Mouse (Mus musculus) ES-E14 (cell line): ENCODE measurements at regions not wholly inside any gene's neighbourhood (a gene's known extent, or its start where the extent isn't known, plus 50 kb on each side); places are given as distances from the start of the nearest gene placed in this dataset.

Experiments
- DNase-seq: peaks from one replicate; pipeline ENCODE4 v3.0.0-alpha.2; 2013; ENCODE audit warnings: low read depth, low spot score
- H3K27ac ChIP-seq: 2 replicates; pipeline ENCODE4 v1.5.1; 2012; ENCODE audit warnings: low read depth, mild to moderate bottlenecking, low read length, moderate library complexity, mixed read lengths; ENCODE audit not compliant: poor library complexity, insufficient read depth, severe bottlenecking
- H3K36me3 ChIP-seq: 2 replicates; pipeline ENCODE4 v1.6.1; 2012; ENCODE audit warnings: mild to moderate bottlenecking, low read length, moderate library complexity, mixed read lengths; ENCODE audit not compliant: control insufficient read depth, poor library complexity, insufficient read depth, severe bottlenecking
- H3K4me1 ChIP-seq, 2 experiments: fragments of 150-350 bp in 1 of 2; sonication (generic) in 1 of 2; 2 replicates each; pipeline ENCODE4 v1.6.1; 2012; ENCODE audit warnings: low read length in 2 of 2, mild to moderate bottlenecking in 1 of 2, mixed read lengths in 1 of 2; ENCODE audit not compliant: control insufficient read depth in 2 of 2, insufficient read depth in 2 of 2, poor library complexity in 1 of 2
- H3K4me3 ChIP-seq, 2 experiments: fragments of 150-350 bp in 1 of 2; sonication (generic) in 1 of 2; 2 replicates each; pipeline ENCODE4 v1.5.1; 2012; ENCODE audit warnings: low read length in 2 of 2, low read depth in 1 of 2, mild to moderate bottlenecking in 1 of 2, mixed read lengths in 1 of 2; ENCODE audit not compliant: insufficient read depth in 1 of 2, poor library complexity in 1 of 2, severe bottlenecking in 1 of 2
- H3K9ac ChIP-seq: 2 replicates; pipeline ENCODE4 v1.6.1; 2012; ENCODE audit warnings: low read depth, mild to moderate bottlenecking, low read length, mixed read lengths; ENCODE audit not compliant: poor library complexity, insufficient read depth, severe bottlenecking
- H3K9me3 ChIP-seq: fragments of 150-350 bp; sonication (generic); 2 replicates; pipeline ENCODE4 v1.6.1; 2012; ENCODE audit warnings: low read depth, mild to moderate bottlenecking, low read length; ENCODE audit not compliant: control insufficient read depth, insufficient read depth
- CHD2 ChIP-seq: IDR thresholded peaks from 2 replicates; pipeline ENCODE4 v1.6.1; 2014; ENCODE audit warnings: mild to moderate bottlenecking, low read depth, low read length, inconsistent platforms
- HCFC1 ChIP-seq: IDR thresholded peaks from 2 replicates; pipeline ENCODE4 v1.6.1; 2012; ENCODE audit warnings: low read length, inconsistent platforms, borderline replicate concordance; ENCODE audit not compliant: insufficient read depth
- MAFK ChIP-seq: IDR thresholded peaks from 2 replicates; pipeline ENCODE4 v1.6.1; 2014; ENCODE audit warnings: mild to moderate bottlenecking, low read depth, low read length, inconsistent platforms; ENCODE audit not compliant: insufficient read depth
- ZC3H11A ChIP-seq: IDR thresholded peaks from 2 replicates; pipeline ENCODE4 v1.6.1; 2012; ENCODE audit warnings: low read depth, mild to moderate bottlenecking, inconsistent platforms, low read length, borderline replicate concordance
- ZNF384 ChIP-seq: IDR thresholded peaks from 2 replicates; pipeline ENCODE4 v1.6.1; 2012; ENCODE audit warnings: low read depth, low read length, inconsistent platforms
- in situ Hi-C, 2 experiments: fragments of 600-800 bp; cut with MboI; formaldehyde crosslinking; loops; one replicate each; pipeline ENCODE4 v1.15.1; 2025; ENCODE audit warnings: low sequenced_read_pairs in 2 of 2, inconsistent platforms in 1 of 2; ENCODE audit not compliant: unreplicated experiment in 2 of 2

DNA sequence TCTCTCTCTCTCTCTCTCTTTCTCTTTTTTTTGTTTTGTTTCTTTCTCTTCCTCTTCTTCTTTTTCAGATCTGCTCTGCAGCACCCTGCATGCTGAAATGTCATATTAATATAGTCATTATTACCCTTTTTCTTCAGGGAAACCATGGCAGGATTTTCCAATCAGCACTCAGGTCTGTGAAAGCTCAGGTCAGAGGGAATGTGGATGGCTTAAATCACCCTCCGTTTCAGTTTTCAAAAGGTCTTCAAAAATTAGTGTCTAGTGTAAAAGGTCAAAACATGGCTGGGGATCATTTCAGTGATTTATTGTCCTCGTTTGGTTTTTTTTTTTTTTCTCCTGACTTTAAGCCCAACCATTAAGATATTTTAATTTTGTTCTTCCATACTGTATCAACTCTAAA is 261.5 kb downstream of the Nr2f2 start:
- Histone ChIP-seq H3K4me3 (no peak overlapping the region), H3K27ac (no peak overlapping the region), H3K9me3 (no peaks in the 10 kb centered on the region), H3K9ac (no peak overlapping the region), H3K36me3 (no peaks in the 10 kb centered on the region), H3K4me1 (no peaks in the 10 kb centered on the region)
- in situ Hi-C loops, result no loop called here
- no peak for TF ChIP-seq HCFC1
- TF ChIP-seq ZC3H11A, result no peak
- no peak for TF ChIP-seq MAFK
- TF ChIP-seq ZNF384, result no peak
- no peak for TF ChIP-seq CHD2
- DNase-seq, result no peak

DNA sequence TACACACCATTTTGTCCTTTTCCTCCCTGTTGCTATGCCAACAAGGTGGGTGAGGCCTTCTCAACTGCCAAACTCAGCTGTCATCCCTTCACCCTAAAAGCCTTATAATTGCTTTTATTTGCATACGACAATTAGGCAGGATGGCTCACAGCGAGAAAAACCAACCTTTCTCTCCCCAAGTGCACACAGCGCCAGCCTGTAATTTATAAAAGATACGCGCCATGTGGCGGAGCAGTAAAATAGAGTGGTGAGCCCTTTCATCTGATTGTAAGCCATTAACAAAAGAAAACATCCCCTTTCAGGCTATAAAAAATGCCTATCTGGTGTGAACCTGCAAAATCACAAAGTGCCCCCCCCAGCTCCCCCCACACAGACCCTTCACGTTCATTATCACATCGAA is 262.0 kb downstream of the Nr2f2 start:
- no peaks in the 10 kb centered on the region for H3K36me3 ChIP-seq
- H3K9ac ChIP-seq, result no peak overlapping the region
- H3K4me3 ChIP-seq, result no peak overlapping the region
- H3K9me3 ChIP-seq, result no peaks in the 10 kb centered on the region
- TF ChIP-seq MAFK (no peak), ZNF384 (no peak), ZC3H11A (no peak), CHD2 (no peak), HCFC1 (no peak)
- in situ Hi-C loops, result no loop called here
- no peaks in the 10 kb centered on the region for H3K4me1 ChIP-seq
- DNase-seq, result no peak
- no peak overlapping the region for H3K27ac ChIP-seq

DNA sequence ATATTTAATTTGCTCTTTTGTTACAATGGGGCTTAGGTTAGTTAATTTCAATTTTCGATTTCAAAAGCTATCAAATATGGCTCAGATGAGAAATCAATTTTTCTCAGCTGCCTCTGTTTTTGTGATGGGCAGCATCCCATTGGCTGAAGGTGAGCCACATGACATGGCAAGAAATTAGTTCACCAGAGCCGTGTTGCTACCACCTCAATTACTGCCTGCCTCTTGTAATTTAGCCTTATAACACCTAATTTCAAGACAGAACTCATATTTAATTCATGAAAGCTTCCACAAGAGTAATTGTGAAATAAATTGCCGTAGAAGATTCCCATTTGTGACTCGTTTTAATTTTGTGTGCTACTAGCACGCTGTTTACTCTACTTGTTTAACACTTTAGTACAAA is 262.9 kb downstream of the Nr2f2 start:
- Histone ChIP-seq H3K36me3 (no peaks in the 10 kb centered on the region), H3K27ac (no peak overlapping the region), H3K4me1 (no peaks in the 10 kb centered on the region), H3K9ac (no peak overlapping the region), H3K9me3 (no peaks in the 10 kb centered on the region), H3K4me3 (no peak overlapping the region)
- no peak for DNase-seq
- no peak for TF ChIP-seq CHD2
- no peak for TF ChIP-seq ZNF384
- TF ChIP-seq ZC3H11A, result no peak
- TF ChIP-seq MAFK, result no peak
- TF ChIP-seq HCFC1, result no peak
- in situ Hi-C loops, result no loop called here

DNA sequence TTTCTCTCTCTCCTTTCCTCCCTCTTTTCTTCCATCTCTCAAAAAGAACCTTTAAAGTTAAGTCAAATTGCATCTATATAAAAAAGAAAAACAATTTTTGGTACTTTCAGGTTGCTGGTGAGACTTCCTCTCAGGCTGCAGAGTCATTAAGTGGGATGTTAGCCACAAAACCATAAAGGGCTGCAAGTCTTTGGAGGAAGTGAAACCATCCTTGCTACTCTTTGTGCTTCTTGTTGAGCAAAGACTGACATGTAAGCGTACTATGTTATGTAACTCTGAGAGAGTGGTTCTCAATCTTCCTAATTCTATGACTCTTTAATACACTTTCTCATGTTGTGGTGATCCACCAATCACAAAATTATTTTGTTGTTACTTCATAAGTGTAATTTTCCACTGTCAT is 267.5 kb downstream of the Nr2f2 start:
- no peaks in the 10 kb centered on the region for H3K4me1 ChIP-seq
- in situ Hi-C loops, result no loop called here
- TF ChIP-seq MAFK (no peak), CHD2 (no peak), HCFC1 (no peak), ZNF384 (no peak), ZC3H11A (no peak)

More for the DNA sequence above, 267.5 kb downstream of the Nr2f2 start:
- Histone ChIP-seq H3K36me3 (no peaks in the 10 kb centered on the region), H3K4me3 (no peak overlapping the region), H3K9ac (no peak overlapping the region), H3K27ac (no peak overlapping the region), H3K9me3 (no peaks in the 10 kb centered on the region)
- no peak for DNase-seq
